Mouse (Mus musculus) olfactory bulb, adult 2 months (tissue): ENCODE results near the gene Tmem208.

Experiments used
- CTCF ChIP-seq: fragments of 200-500 bp; IDR thresholded peaks from 2 replicates; pipeline ENCODE4 v1.5.1; 2012; ENCODE audit warnings: low read depth, mild to moderate bottlenecking, low read length, moderate library complexity; ENCODE audit not compliant: insufficient read depth
- POLR2A ChIP-seq: fragments of 200-500 bp; IDR thresholded peaks from 2 replicates; pipeline ENCODE4 v1.6.1; 2012; ENCODE audit warnings: mild to moderate bottlenecking, low read depth, low read length, moderate library complexity; ENCODE audit not compliant: insufficient read depth

DNA sequence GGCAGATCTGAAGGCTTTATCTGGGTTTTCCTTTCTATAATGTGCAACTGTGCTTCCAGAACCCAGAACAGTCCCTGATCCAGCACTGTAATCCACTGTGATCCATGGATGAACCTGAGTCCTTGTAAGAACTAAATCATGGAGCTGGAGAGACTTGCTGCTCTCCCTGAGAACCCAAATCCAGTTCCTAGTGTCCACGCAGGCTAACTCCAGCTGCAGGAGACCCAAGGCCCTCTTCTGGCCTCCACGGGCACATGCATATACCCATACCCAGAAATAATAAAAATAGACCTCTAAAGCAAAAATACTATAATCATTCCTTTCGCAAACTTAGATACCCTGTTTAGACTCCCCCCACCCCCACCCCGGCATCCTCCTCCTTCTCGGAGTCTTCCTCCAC lies 37.9 kb upstream of the Tmem208 start:
- TF ChIP-seq CTCF: no peak
- TF ChIP-seq POLR2A: no peak
